Mouse (Mus musculus): ENCODE measurements at regions not wholly inside any gene's neighbourhood (a gene's known extent, or its start where the extent isn't known, plus 50 kb on each side); places are given as distances from the start of the nearest gene placed in this dataset.

- peak; percentile 93 for TF ChIP-seq CTCF (IDR thresholded peaks at IDR 0.05; ENCODE audit: borderline replicate concordance, insufficient read depth, low read depth, low read length)
- TF ChIP-seq POLR2A (IDR thresholded peaks at IDR 0.05; ENCODE audit: borderline replicate concordance, insufficient read depth, low read length), result no peak
- H3K4me1 ChIP-seq (ENCODE audit: control insufficient read depth, insufficient read depth, low read length), result no peaks in the 10 kb centered on the region
- DNase-seq, result peak; percentile 41 to 72
- H3K27ac ChIP-seq (ENCODE audit: insufficient read depth, low read length), result no peak overlapping the region
- H3K4me3 ChIP-seq (replicated peaks; ENCODE audit: insufficient read depth, low read depth, low read length), result no peak overlapping the region
- WGBS, result 34% methylated on average over 13 of the region's 13 CpGs
- no peaks in the 10 kb centered on the region for H3K27me3 ChIP-seq (ENCODE audit: control insufficient read depth, insufficient read depth, low read length)
Measured at GRCm38 (mm10) chr1:34642304-34642893, 62.9 kb downstream of the Amer3 start.

DNA sequence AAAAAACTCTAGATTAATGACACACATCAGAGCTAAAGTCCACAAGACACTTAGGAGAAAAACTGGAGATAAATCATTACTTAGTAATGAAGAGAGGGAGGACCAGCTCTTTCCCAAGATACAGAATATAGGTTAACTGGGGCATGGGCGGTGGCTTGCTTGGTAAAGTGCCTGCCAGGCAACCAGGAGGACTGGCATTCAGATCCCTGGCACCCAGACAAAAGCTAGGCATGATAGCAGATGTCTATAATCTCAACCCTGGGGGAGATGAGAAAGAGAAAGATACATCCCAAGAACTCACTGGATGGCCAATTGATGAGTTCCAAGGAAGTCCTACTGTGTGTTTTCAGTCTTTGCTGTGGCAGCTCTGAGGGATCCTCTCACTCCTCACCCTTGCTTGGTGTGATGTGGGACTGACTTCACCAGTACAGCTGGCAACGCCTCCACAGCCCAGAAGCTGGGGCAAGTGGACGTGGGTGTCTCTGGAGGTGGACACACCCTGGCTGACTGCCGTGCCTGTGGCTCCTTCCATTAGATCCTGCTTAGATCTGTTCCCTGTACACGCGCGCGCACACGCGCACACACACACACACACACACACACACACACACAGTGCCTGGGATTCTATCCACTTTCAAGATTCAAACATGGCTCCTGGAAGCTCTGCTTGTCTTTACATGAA is 74.6 kb downstream of the Amer3 start:
- TF ChIP-seq CTCF (IDR thresholded peaks at IDR 0.05; ENCODE audit: borderline replicate concordance, insufficient read depth, low read depth, low read length) (no peak), POLR2A (IDR thresholded peaks at IDR 0.05; ENCODE audit: borderline replicate concordance, insufficient read depth, low read length) (no peak)
- Histone ChIP-seq H3K27ac (ENCODE audit: insufficient read depth, low read length) (no peak overlapping the region), H3K4me3 (replicated peaks; ENCODE audit: insufficient read depth, low read depth, low read length) (no peak overlapping the region), H3K27me3 (ENCODE audit: control insufficient read depth, insufficient read depth, low read length) (no peaks in the 10 kb centered on the region), H3K4me1 (ENCODE audit: control insufficient read depth, insufficient read depth, low read length) (no peaks in the 10 kb centered on the region)
- peak; percentile 14 to 37 for DNase-seq
- WGBS, result 65% methylated on average over 10 of the region's 10 CpGs

DNA sequence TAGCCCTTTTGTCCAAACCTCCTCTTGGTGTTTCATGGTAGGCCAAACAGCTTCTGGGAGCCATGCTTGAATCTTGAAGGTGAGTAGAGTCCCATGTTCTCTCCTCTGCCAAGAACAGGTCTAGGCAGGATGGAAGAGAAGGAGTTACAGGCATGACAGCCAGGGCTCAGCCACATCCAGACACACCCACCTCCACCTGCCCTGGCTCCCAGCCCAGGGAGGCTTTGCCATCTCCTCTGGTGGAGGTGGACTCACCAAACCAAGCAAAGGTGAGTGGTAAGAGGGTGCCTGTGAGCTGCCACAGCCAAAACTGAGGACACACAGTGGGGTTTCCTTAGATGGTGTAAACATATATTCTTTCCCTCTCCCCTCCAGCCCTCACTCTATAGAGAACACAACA is 78.0 kb downstream of the Amer3 start:
- H3K27ac ChIP-seq (ENCODE audit: insufficient read depth, low read length), result no peak overlapping the region
- TF ChIP-seq CTCF (IDR thresholded peaks at IDR 0.05; ENCODE audit: borderline replicate concordance, insufficient read depth, low read depth, low read length) (no peak), POLR2A (IDR thresholded peaks at IDR 0.05; ENCODE audit: borderline replicate concordance, insufficient read depth, low read length) (no peak)
- no peaks in the 10 kb centered on the region for H3K27me3 ChIP-seq (ENCODE audit: control insufficient read depth, insufficient read depth, low read length)
- no peaks in the 10 kb centered on the region for H3K4me1 ChIP-seq (ENCODE audit: control insufficient read depth, insufficient read depth, low read length)
- no peak overlapping the region for H3K4me3 ChIP-seq (replicated peaks; ENCODE audit: insufficient read depth, low read depth, low read length)
- no peak for DNase-seq

DNA sequence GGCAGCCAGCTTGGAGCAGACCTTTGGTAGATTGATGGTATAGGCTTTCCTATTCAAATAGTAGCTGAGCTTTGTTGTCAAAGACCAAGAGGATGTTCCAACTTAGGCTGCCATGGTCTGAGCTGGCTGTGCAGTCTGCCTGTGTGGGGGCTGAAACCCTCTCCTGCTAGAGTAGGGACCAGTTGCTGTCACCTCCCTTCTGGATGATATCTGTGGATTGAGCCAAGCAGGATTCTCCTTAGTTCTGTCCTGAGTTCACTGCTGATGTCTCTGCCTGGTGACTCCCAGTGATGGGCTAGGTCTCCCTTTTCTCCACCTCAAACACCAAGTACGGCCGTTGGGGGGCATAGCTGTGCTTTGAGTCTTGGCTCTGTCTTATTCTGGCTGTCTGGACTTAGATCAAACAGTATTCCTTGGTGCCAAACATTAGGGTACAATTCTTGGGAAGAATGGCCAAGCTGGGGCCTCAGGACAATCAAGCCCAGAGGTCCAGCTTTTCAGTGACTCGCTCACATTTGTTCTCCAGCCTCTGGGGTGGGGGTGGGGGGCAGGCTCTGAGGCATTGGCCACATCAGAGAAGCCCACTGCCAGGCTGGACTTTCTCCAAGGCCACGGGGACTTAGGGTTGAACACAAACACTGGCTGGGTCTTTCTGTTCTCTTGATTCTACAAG is 84.6 kb downstream of the Amer3 start:
- WGBS, result 31% methylated on average over 4 of the region's 4 CpGs
- Histone ChIP-seq H3K4me3 (replicated peaks; ENCODE audit: insufficient read depth, low read depth, low read length) (no peak overlapping the region), H3K4me1 (ENCODE audit: control insufficient read depth, insufficient read depth, low read length) (no peaks in the 10 kb centered on the region), H3K27me3 (ENCODE audit: control insufficient read depth, insufficient read depth, low read length) (no peaks in the 10 kb centered on the region), H3K27ac (ENCODE audit: insufficient read depth, low read length) (no peak overlapping the region)
- no peak for TF ChIP-seq CTCF (IDR thresholded peaks at IDR 0.05; ENCODE audit: borderline replicate concordance, insufficient read depth, low read depth, low read length)
- TF ChIP-seq POLR2A (IDR thresholded peaks at IDR 0.05; ENCODE audit: borderline replicate concordance, insufficient read depth, low read length), result no peak
- DNase-seq, result peak in 1 of 2 experiments; percentile 21

- peak in 1 of 2 experiments; percentile 34 for DNase-seq
- Histone ChIP-seq H3K4me1 (ENCODE audit: control insufficient read depth, insufficient read depth, low read length) (no peaks in the 10 kb centered on the region), H3K4me3 (replicated peaks; ENCODE audit: insufficient read depth, low read depth, low read length) (no peak overlapping the region), H3K27me3 (ENCODE audit: control insufficient read depth, insufficient read depth, low read length) (no peaks in the 10 kb centered on the region), H3K27ac (ENCODE audit: insufficient read depth, low read length) (no peak overlapping the region)
- TF ChIP-seq POLR2A (IDR thresholded peaks at IDR 0.05; ENCODE audit: borderline replicate concordance, insufficient read depth, low read length) (no peak), CTCF (IDR thresholded peaks at IDR 0.05; ENCODE audit: borderline replicate concordance, insufficient read depth, low read depth, low read length) (no peak)
- 49% methylated on average over 11 of the region's 11 CpGs for WGBS
Measured at GRCm38 (mm10) chr1:34664816-34665511, 85.5 kb downstream of the Amer3 start.

DNA sequence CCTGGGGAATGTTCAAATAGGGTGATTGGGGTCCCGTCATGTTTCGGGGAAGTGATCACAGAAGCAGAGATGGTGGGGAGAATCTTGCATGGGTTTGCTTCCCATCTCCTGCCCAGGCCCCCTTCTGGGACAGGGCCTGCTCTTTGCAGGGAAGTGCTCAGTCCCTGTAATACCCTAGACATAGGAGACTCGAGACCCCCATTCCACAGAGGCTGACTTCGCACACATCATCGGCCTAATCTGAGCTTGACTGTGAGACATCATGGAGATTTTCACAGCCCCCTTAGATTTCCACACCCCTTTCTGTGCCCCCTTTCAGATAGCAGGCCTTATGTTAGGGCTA is 86.0 kb downstream of the Amer3 start:
- no peak for TF ChIP-seq CTCF (IDR thresholded peaks at IDR 0.05; ENCODE audit: borderline replicate concordance, insufficient read depth, low read depth, low read length)
- DNase-seq, result no peak
- H3K4me1 ChIP-seq (ENCODE audit: control insufficient read depth, insufficient read depth, low read length), result no peaks in the 10 kb centered on the region
- peak overlapping the region; percentile 56; the same call in 1 of the 2 replicates for H3K27ac ChIP-seq (ENCODE audit: insufficient read depth, low read length)
- 54% methylated on average over 5 of the region's 5 CpGs for WGBS
- H3K4me3 ChIP-seq (replicated peaks; ENCODE audit: insufficient read depth, low read depth, low read length), result no peak overlapping the region
- no peaks in the 10 kb centered on the region for H3K27me3 ChIP-seq (ENCODE audit: control insufficient read depth, insufficient read depth, low read length)

- Histone ChIP-seq H3K27me3 (ENCODE audit: control insufficient read depth, insufficient read depth, low read length) (no peaks in the 10 kb centered on the region), H3K4me1 (ENCODE audit: control insufficient read depth, insufficient read depth, low read length) (no peaks in the 10 kb centered on the region), H3K27ac (ENCODE audit: insufficient read depth, low read length) (no peak overlapping the region), H3K4me3 (replicated peaks; ENCODE audit: insufficient read depth, low read depth, low read length) (no peak overlapping the region)
- TF ChIP-seq CTCF (IDR thresholded peaks at IDR 0.05; ENCODE audit: borderline replicate concordance, insufficient read depth, low read depth, low read length) (no peak), POLR2A (IDR thresholded peaks at IDR 0.05; ENCODE audit: borderline replicate concordance, insufficient read depth, low read length) (no peak)
- peak in 1 of 2 experiments; percentile 28 for DNase-seq
- WGBS, result 42% methylated on average over 13 of the region's 13 CpGs
Measured at GRCm38 (mm10) chr1:34666226-34666662, 86.8 kb downstream of the Amer3 start.
